Mouse (Mus musculus) hindbrain, embryonic 14.5 days (tissue): ENCODE results near the gene Efcab6. TPM values are rescaled to one million over a fixed set of nuclear protein-coding genes. Genes with fewer than 3 reads are reported as not detected.
A peak's percentile ranks its signal among the peaks of the same experiment; 100 is the strongest.

Source experiments
- ATAC-seq: fragments of 200-750 bp; cut with Nextera tagmentation; 2 replicates; pipeline ENCODE4 v1.8.0; 2017; ENCODE audit warnings: moderate number of reproducible peaks, mild to moderate bottlenecking, moderate TSS enrichment, moderate library complexity; ENCODE audit not compliant: low FRiP score
- DNase-seq: peaks from one replicate; pipeline ENCODE4 v3.0.0-alpha.2; 2015; ENCODE audit warnings: low spot score
- H3K27ac ChIP-seq: fragments of 300-500 bp; sonication (generic); 2 replicates; pipeline ENCODE4 v1.5.1; 2014; ENCODE audit warnings: mild to moderate bottlenecking, moderate library complexity
- H3K27me3 ChIP-seq: fragments of 300-500 bp; sonication (generic); 2 replicates; pipeline ENCODE4 v1.6.1; 2014; ENCODE audit warnings: mild to moderate bottlenecking, low read length, mixed read lengths; ENCODE audit not compliant: control insufficient read depth, insufficient read depth
- H3K36me3 ChIP-seq: fragments of 300-500 bp; sonication (generic); replicated peaks from 2 replicates; pipeline ENCODE4 v1.6.1; 2014; ENCODE audit not compliant: control insufficient read depth, insufficient read depth
- H3K4me1 ChIP-seq: fragments of 300-500 bp; sonication (generic); replicated peaks from 2 replicates; pipeline ENCODE4 v1.6.1; 2014; ENCODE audit warnings: antibody characterized with exemption, low read length, mixed read lengths; ENCODE audit not compliant: control insufficient read depth, insufficient read depth
- H3K4me2 ChIP-seq: fragments of 300-500 bp; sonication (generic); replicated peaks from 2 replicates; pipeline ENCODE4 v1.6.1; 2014; ENCODE audit warnings: mild to moderate bottlenecking, moderate library complexity
- H3K4me3 ChIP-seq: fragments of 300-500 bp; sonication (generic); replicated peaks from 2 replicates; pipeline ENCODE4 v1.5.1; 2014; ENCODE audit warnings: mild to moderate bottlenecking, low read length
- H3K9ac ChIP-seq: fragments of 300-500 bp; sonication (generic); 2 replicates; pipeline ENCODE4 v1.6.1; 2014
- H3K9me3 ChIP-seq: fragments of 300-500 bp; sonication (generic); 2 replicates; pipeline ENCODE4 v1.6.1; 2016; ENCODE audit warnings: low read length; ENCODE audit not compliant: control insufficient read depth
- WGBS: fragments of 180-500 bp; shearing (Covaris S2); extraction: QIAGEN DNeasy Blood & Tissue Kit; methylation state at CpG from one replicate; pipeline ENCODE4 v1.1.7; 2014; 5-methylcytosine and 5-hydroxymethylcytosine counted together
- polyA plus RNA-seq: library from polyadenylated mRNA; unstranded; fragments of >200 nt; fragmentation: Nextera tagmentation; extraction: Ambion mirVana; gene quantifications from 2 replicates; pipeline ENCODE4 v1.2.1, GENCODE M21; 2014

Efcab6 gene
- polyA plus RNA-seq, 1 experiment from 2014 or later, result 0.88 TPM

DNA sequence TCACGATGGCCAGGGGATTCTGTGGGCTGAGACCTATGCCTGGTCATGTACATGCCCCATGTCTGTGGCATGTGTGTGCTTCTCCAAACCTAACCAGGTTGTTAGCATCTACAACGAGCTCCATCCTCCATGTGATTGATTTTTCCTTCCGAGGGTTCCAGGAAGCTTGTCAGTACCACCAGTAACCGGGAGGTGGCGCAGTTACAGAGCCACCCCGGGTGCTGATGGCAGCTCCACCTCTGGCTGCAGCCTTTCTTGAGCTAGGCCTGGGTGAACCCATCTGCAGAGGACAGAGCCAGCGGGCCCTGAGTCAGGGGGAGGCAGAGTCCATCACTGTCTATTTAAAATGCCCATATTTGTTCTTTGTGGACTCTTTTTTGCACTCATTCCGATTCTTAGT is 208.1 kb downstream of the Efcab6 start:
- Histone ChIP-seq H3K36me3 (no peaks in the 10 kb centered on the region), H3K9ac (no peak overlapping the region), H3K27me3 (no peaks in the 10 kb centered on the region), H3K4me3 (no peak overlapping the region), H3K9me3 (no peaks in the 10 kb centered on the region), H3K4me2 (no peak overlapping the region), H3K4me1 (no peaks in the 10 kb centered on the region), H3K27ac (no peak overlapping the region)
- WGBS, result 20% methylated on average over 8 of the region's 8 CpGs
- peak; percentile 78 for DNase-seq
- no peak for ATAC-seq

- peaks cover 8% of the 10 kb centered on the region for H3K4me1 ChIP-seq
- ATAC-seq, result no peak
- no peak overlapping the region for H3K4me2 ChIP-seq
- no peaks in the 10 kb centered on the region for H3K27me3 ChIP-seq
- H3K9me3 ChIP-seq, result no peaks in the 10 kb centered on the region
- H3K9ac ChIP-seq, result no peak overlapping the region
- no peaks in the 10 kb centered on the region for H3K36me3 ChIP-seq
- H3K27ac ChIP-seq, result no peak overlapping the region
- no peak overlapping the region for H3K4me3 ChIP-seq
- DNase-seq, result no peak
- 70% methylated on average over 5 of the region's 5 CpGs for WGBS
Measured at GRCm38 (mm10) chr15:83853400-83853811, 211.8 kb downstream of the Efcab6 start.

GRCm38 (mm10) chr15:83848193-83848592 is 217.0 kb downstream of the Efcab6 start:
- H3K9me3 ChIP-seq, result no peaks in the 10 kb centered on the region
- no peaks in the 10 kb centered on the region for H3K27me3 ChIP-seq
- H3K4me2 ChIP-seq, result no peak overlapping the region
- peaks cover 37% of the 10 kb centered on the region for H3K4me1 ChIP-seq
- H3K36me3 ChIP-seq, result no peaks in the 10 kb centered on the region
- ATAC-seq (no peak), DNase-seq (peak; percentile 69)
- no peak overlapping the region for H3K4me3 ChIP-seq
- 34% methylated on average over 9 of the region's 9 CpGs for WGBS
- H3K9ac ChIP-seq, result no peak overlapping the region
- H3K27ac ChIP-seq, result peak overlapping the region; percentile 83

GRCm38 (mm10) chr15:83847512-83847911 is 217.7 kb downstream of the Efcab6 start:
- H3K36me3 ChIP-seq, result no peaks in the 10 kb centered on the region
- no peak overlapping the region for H3K9ac ChIP-seq
- DNase-seq (no peak), ATAC-seq (no peak)
- no peak overlapping the region for H3K4me2 ChIP-seq
- H3K27me3 ChIP-seq, result no peaks in the 10 kb centered on the region
- H3K9me3 ChIP-seq, result no peaks in the 10 kb centered on the region
- 70% methylated on average over 4 of the region's 4 CpGs for WGBS
- peak overlapping the region; percentile 50 for H3K27ac ChIP-seq
- no peak overlapping the region for H3K4me3 ChIP-seq
- peaks cover 41% of the 10 kb centered on the region for H3K4me1 ChIP-seq

DNA sequence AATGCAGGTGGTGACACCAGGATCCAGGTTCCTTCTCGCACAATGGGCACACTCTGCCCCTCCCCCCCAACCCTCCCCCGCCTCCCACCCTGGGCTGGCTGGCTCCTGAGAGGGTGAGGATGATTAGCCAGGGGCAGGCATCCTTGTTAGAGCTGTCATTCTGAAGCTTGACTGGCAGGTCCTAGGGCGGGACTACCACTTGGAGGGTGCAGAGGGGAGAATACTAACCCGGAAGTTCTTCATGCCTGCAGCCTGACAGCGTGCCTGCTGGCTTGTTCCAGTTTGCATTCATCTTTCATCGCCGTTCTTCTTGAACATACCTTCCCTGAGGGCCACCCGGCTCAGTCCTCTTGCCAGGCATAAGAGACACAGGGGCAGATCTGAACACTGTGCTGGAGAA is 218.6 kb downstream of the Efcab6 start:
- H3K36me3 ChIP-seq, result no peaks in the 10 kb centered on the region
- H3K27ac ChIP-seq, result no peak overlapping the region
- no peak overlapping the region for H3K4me3 ChIP-seq
- H3K4me1 ChIP-seq, result peaks cover 41% of the 10 kb centered on the region
- no peak overlapping the region for H3K4me2 ChIP-seq
- no peaks in the 10 kb centered on the region for H3K9me3 ChIP-seq
- no peak for DNase-seq
- H3K9ac ChIP-seq, result no peak overlapping the region
- WGBS, result 31% methylated on average over 8 of the region's 8 CpGs
- no peak for ATAC-seq
- no peaks in the 10 kb centered on the region for H3K27me3 ChIP-seq

DNA sequence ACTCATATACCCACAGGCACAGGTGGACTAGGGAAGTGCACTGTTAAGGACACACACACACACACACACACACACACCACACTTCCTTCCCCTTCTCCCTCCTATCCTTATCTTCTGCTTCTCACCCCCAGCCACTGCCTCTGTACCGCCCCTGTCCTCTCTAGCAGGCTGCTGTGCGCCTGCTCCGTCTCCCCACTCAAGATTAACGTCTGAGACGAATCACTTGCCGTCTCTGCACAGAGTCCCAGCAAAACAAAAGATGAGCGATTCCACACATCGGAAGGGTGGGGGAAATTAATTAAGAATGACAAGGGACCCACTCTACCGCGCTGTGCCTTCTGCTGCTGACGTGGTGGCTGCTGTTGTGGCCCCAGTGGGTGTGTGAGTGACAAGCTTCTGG is 219.4 kb downstream of the Efcab6 start:
- H3K27ac ChIP-seq, result 0 out of 2 replicates have a peak overlapping the region, but pooled peaks have one; percentile 34
- ATAC-seq (peak; percentile 15; the same call in 1 of the 2 replicates), DNase-seq (no peak)
- no peaks in the 10 kb centered on the region for H3K27me3 ChIP-seq
- H3K36me3 ChIP-seq, result no peaks in the 10 kb centered on the region
- H3K9ac ChIP-seq, result no peak overlapping the region
- peaks cover 41% of the 10 kb centered on the region for H3K4me1 ChIP-seq
- WGBS, result 23% methylated on average over 11 of the region's 11 CpGs
- no peaks in the 10 kb centered on the region for H3K9me3 ChIP-seq
- H3K4me3 ChIP-seq, result no peak overlapping the region
- H3K4me2 ChIP-seq, result no peak overlapping the region

DNA sequence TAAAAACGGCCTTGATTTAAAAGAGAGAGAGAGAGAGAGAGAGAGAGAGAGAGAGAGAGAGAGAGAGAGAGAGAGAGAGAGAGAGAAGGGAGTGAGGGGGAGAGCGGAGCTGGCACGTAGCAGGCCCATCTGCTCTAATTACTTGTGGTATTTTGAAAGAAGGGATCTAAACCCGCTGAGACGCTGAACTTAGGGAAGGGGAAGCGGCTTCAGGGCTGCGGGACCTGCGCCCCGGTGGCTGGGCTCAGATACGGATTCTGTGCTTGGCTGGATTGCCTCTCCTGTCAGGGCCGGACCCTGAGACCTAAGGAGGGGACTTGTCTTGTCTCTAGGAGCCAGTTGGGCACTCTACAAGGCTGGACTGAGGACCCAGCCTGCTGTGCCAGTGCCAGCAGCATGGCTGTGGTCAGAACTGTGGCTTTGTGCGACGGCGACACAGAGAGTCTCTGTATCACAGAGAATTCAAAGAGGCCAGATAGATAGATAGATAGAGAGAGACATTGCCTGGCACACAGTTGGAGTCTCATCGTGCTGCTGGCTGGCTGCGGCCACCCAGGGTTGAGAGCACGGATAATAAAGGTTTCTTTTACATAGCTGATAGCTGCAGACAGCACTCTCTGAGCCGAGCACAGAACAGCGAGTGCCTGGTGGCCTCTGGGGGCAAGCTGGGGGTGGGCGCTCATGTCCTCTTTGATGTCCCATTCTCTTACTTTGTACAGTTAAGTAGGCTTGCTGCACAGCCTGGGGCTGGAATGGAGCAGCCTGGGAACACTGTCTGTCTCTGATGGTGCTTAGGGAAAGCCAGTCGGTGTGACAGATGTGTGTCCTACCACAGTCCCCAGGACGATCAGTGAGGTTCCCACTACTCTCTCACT is 222.0 kb downstream of the Efcab6 start:
- 32% methylated on average over 22 of the region's 22 CpGs for WGBS
- ATAC-seq, result no peak

DNA sequence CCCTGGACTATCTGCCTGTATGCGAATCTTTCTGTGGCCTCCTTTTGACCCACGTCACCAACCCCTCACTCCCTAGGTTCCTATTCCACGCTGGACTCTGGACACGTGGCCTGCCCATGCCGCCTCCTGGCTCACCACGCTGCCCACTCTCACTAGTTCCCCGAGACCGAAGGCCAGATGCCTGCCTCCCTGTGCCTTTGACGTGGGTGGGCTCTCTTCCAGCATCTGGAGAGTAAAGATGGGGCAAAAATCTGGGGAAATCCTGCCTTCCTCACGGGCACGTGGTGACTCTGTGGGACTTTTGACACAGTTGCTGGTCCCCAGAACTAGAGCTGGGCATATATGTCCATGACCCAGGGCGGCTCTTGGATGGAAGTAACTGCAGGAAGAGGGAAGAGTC is 222.8 kb downstream of the Efcab6 start:
- peaks cover 23% of the 10 kb centered on the region for H3K4me1 ChIP-seq
- H3K27me3 ChIP-seq, result no peaks in the 10 kb centered on the region
- no peak overlapping the region for H3K27ac ChIP-seq
- no peak overlapping the region for H3K4me3 ChIP-seq
- no peaks in the 10 kb centered on the region for H3K9me3 ChIP-seq
- H3K4me2 ChIP-seq, result no peak overlapping the region
- DNase-seq, result no peak
- WGBS, result 77% methylated on average over 12 of the region's 12 CpGs
- no peaks in the 10 kb centered on the region for H3K36me3 ChIP-seq
- no peak overlapping the region for H3K9ac ChIP-seq
- ATAC-seq, result no peak

More for the DNA sequence above, 222.0 kb downstream of the Efcab6 start:
- H3K4me3 ChIP-seq, result no peak overlapping the region
- H3K27ac ChIP-seq, result no peak overlapping the region
- H3K36me3 ChIP-seq, result no peaks in the 10 kb centered on the region
- peaks cover 30% of the 10 kb centered on the region for H3K4me1 ChIP-seq
- H3K9ac ChIP-seq, result no peak overlapping the region
- H3K27me3 ChIP-seq, result no peaks in the 10 kb centered on the region
- no peak overlapping the region for H3K4me2 ChIP-seq
- no peak for DNase-seq
- H3K9me3 ChIP-seq, result no peaks in the 10 kb centered on the region

- H3K4me2 ChIP-seq, result no peak overlapping the region
- no peaks in the 10 kb centered on the region for H3K9me3 ChIP-seq
- H3K4me3 ChIP-seq, result no peak overlapping the region
- WGBS, result 79% methylated on average over 10 of the region's 10 CpGs
- H3K27me3 ChIP-seq, result no peaks in the 10 kb centered on the region
- DNase-seq, result no peak
- H3K4me1 ChIP-seq, result peaks cover 15% of the 10 kb centered on the region
- no peaks in the 10 kb centered on the region for H3K36me3 ChIP-seq
- no peak overlapping the region for H3K27ac ChIP-seq
- no peak overlapping the region for H3K9ac ChIP-seq
- ATAC-seq, result no peak
Measured at GRCm38 (mm10) chr15:83840950-83841719, 224.0 kb downstream of the Efcab6 start.
